Mouse (Mus musculus): Measurements from ENCODE around the gene 4930453N24Rik. TPM values are rescaled to one million over a fixed set of nuclear protein-coding genes. Genes with fewer than 3 reads are reported as not detected.
A peak's percentile ranks its signal among the peaks of the same experiment; 100 is the strongest.

The 4930453N24Rik gene
- 12.9 and 15.2 TPM in 2 replicates for polyA plus RNA-seq (2015; fragmentation: Nextera tagmentation; extraction: Ambion mirVana)

- peak; percentile 91 for ATAC-seq (replicated peaks; ENCODE audit: insufficient number of reproducible peaks, insufficient read depth, low FRiP score, low read depth)
- H3K4me2 ChIP-seq = peak within 1 kb of the TSS; percentile 56
- H3K27ac ChIP-seq = peak within 1 kb of the TSS; percentile 82
- WGBS = 2% methylated on average over 71 of the region's 72 CpGs
- peak within 1 kb of the TSS; percentile 82 for H3K9ac ChIP-seq
- H3K4me3 ChIP-seq = peak within 1 kb of the TSS; percentile 78
- H3K4me1 ChIP-seq (replicated peaks) = peaks cover 6% of the 10 kb centered on the region
- H3K9me3 ChIP-seq (replicated peaks) = no peaks in the 10 kb centered on the region
- peaks cover 8% of the 10 kb centered on the region; the same call in 1 of the 2 replicates for H3K36me3 ChIP-seq
- H3K27me3 ChIP-seq = no peaks in the 10 kb centered on the region
Observed at GRCm38 (mm10) chr16:64770521-64771430, at the start of gene 4930453N24Rik. Gene 4930453N24Rik (minus strand): TSS chr16:64771161.

DNA sequence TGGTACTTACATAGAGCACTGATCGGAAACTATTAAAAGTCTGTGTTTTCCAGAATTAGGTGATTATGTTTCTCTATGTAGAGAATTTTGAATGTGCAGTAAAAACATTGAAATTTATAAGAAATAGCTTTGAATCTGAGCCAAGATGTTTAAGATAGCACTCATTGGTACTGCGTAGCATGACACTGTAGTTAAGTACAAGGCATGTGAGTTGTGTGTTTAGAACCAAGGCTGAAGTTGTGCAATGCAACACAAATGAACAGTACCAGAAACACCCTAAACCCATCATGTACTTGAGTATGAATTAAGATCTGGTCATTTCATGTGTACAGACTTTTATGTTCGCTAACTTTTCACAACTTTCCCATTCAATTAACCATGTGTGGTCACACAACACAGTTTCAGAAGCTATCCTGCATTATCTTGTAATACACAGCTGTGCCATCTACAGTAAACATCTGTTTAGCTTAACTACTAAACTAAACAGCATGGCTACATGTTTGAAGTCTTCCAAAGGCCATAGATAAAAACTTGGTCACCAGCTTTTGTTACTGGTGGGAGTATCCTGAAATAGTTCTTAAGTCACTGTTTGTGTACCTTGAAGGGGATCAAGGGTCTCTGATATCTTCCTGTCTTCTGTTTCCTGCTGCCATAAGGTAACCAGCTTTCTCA is 46.3 kb upstream of the 4930453N24Rik start:
- WGBS = 96% methylated on average over 3 of the region's 3 CpGs
- H3K4me3 ChIP-seq = no peak overlapping the region
- peaks cover 11% of the 10 kb centered on the region for H3K36me3 ChIP-seq
- no peaks in the 10 kb centered on the region for H3K27me3 ChIP-seq
- ATAC-seq (replicated peaks; ENCODE audit: insufficient number of reproducible peaks, insufficient read depth, low FRiP score, low read depth) = no peak
- no peak overlapping the region for H3K9ac ChIP-seq
- no peaks in the 10 kb centered on the region for H3K9me3 ChIP-seq (replicated peaks)
- no peak overlapping the region for H3K4me2 ChIP-seq
- no peaks in the 10 kb centered on the region for H3K4me1 ChIP-seq (replicated peaks)
- no peak overlapping the region for H3K27ac ChIP-seq

DNA sequence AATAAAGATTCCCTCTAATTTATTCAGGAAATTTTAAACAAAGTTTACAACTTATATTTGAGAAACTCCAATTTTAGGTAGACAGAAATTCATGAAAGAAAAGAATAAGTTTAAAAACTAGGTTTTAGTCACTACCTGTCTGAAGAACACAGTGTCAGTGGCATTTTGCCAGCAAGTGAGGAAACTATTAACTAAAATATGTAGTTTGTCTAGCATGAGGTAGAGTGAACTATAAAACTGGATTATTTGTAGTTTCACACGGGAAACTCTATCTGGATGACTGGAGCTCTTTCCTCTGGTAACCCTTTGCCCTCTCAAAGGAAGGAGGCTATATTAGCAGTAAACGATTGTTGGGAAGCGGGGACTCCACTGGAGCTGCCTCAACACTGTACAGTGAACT is 32.1 kb upstream of the 4930453N24Rik start:
- H3K27ac ChIP-seq = no peak overlapping the region
- peaks cover 11% of the 10 kb centered on the region; the same call in 1 of the 2 replicates for H3K36me3 ChIP-seq
- 82% methylated on average over 3 of the region's 3 CpGs for WGBS
- H3K4me1 ChIP-seq (replicated peaks) = no peaks in the 10 kb centered on the region
- no peaks in the 10 kb centered on the region for H3K27me3 ChIP-seq
- no peak overlapping the region for H3K9ac ChIP-seq
- no peak overlapping the region for H3K4me3 ChIP-seq
- no peak for ATAC-seq (replicated peaks; ENCODE audit: insufficient number of reproducible peaks, insufficient read depth, low FRiP score, low read depth)
- no peak overlapping the region for H3K4me2 ChIP-seq
- H3K9me3 ChIP-seq (replicated peaks) = no peaks in the 10 kb centered on the region

DNA sequence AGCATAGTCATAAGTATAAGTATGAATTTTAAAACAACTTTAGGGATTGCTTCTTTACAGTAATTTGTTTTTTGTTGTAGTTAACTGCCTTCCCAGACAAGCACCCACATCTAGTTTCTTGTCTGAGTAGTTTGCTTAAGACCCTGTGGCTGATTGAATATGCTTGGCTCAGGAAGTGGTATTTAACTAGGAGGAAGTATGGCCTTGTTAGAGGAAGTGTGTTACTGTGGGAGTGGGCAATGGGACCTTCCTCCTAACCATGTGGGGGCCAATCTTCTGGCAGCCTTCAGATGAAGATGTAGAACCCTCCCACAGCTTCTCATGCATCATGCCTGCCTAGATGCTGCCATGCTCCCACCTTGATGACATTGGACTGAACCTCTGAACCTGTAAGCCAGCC is 30.7 kb upstream of the 4930453N24Rik start:
- no peak overlapping the region for H3K27ac ChIP-seq
- H3K9me3 ChIP-seq (replicated peaks) = no peaks in the 10 kb centered on the region
- H3K9ac ChIP-seq = no peak overlapping the region
- H3K27me3 ChIP-seq = no peaks in the 10 kb centered on the region
- no peak for ATAC-seq (replicated peaks; ENCODE audit: insufficient number of reproducible peaks, insufficient read depth, low FRiP score, low read depth)
- no peak overlapping the region for H3K4me2 ChIP-seq
- H3K4me3 ChIP-seq = no peak overlapping the region
- no peaks in the 10 kb centered on the region for H3K4me1 ChIP-seq (replicated peaks)
- H3K36me3 ChIP-seq = peaks cover 11% of the 10 kb centered on the region; the same call in 1 of the 2 replicates

DNA sequence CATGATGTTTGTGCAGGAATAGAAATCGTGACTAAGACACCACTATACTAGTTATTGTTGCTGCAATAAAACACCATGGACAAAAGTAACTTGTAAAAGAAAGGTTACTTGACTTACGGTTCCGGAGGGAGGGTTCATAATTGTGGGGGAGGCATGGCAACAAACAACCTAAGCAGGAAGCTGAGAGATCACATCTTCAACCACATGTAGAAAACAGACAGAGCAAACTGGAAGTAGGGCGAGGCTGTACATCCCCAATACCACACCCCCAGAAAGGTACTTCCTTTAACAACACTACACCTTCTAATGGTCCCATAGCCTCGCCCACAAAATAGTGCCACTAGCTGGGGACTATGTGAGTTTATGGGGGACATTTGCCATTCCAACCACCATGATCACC is 29.4 kb upstream of the 4930453N24Rik start:
- H3K36me3 ChIP-seq = peaks cover 7% of the 10 kb centered on the region; the same call in 1 of the 2 replicates
- H3K27me3 ChIP-seq = no peaks in the 10 kb centered on the region
- H3K4me1 ChIP-seq (replicated peaks) = no peaks in the 10 kb centered on the region
- no peak overlapping the region for H3K4me2 ChIP-seq
- H3K9me3 ChIP-seq (replicated peaks) = no peaks in the 10 kb centered on the region
- no peak overlapping the region for H3K27ac ChIP-seq
- no peak overlapping the region for H3K4me3 ChIP-seq
- H3K9ac ChIP-seq = no peak overlapping the region
- WGBS = 95% methylated on average over 5 of the region's 5 CpGs
- ATAC-seq (replicated peaks; ENCODE audit: insufficient number of reproducible peaks, insufficient read depth, low FRiP score, low read depth) = no peak

- peaks cover 5% of the 10 kb centered on the region for H3K36me3 ChIP-seq
- H3K9me3 ChIP-seq (replicated peaks) = no peaks in the 10 kb centered on the region
- no peaks in the 10 kb centered on the region for H3K4me1 ChIP-seq (replicated peaks)
- H3K9ac ChIP-seq = no peak overlapping the region
- no peak overlapping the region for H3K4me2 ChIP-seq
- no peak overlapping the region for H3K27ac ChIP-seq
- WGBS = 80% methylated on average over 2 of the region's 2 CpGs
- H3K27me3 ChIP-seq = no peaks in the 10 kb centered on the region
- H3K4me3 ChIP-seq = no peak overlapping the region
- no peak for ATAC-seq (replicated peaks; ENCODE audit: insufficient number of reproducible peaks, insufficient read depth, low FRiP score, low read depth)
Observed at GRCm38 (mm10) chr16:64794802-64795201, 23.8 kb upstream of the 4930453N24Rik start.

GRCm38 (mm10) chr16:64789706-64790105 is 18.7 kb upstream of the 4930453N24Rik start:
- WGBS = 92% methylated on average over 3 of the region's 3 CpGs
- H3K4me2 ChIP-seq = no peak overlapping the region
- H3K9ac ChIP-seq = no peak overlapping the region
- no peak overlapping the region for H3K4me3 ChIP-seq
- ATAC-seq (replicated peaks; ENCODE audit: insufficient number of reproducible peaks, insufficient read depth, low FRiP score, low read depth) = no peak
- peaks cover 19% of the 10 kb centered on the region for H3K36me3 ChIP-seq
- no peaks in the 10 kb centered on the region for H3K4me1 ChIP-seq (replicated peaks)
- H3K9me3 ChIP-seq (replicated peaks) = no peaks in the 10 kb centered on the region
- no peak overlapping the region for H3K27ac ChIP-seq
- no peaks in the 10 kb centered on the region for H3K27me3 ChIP-seq

DNA sequence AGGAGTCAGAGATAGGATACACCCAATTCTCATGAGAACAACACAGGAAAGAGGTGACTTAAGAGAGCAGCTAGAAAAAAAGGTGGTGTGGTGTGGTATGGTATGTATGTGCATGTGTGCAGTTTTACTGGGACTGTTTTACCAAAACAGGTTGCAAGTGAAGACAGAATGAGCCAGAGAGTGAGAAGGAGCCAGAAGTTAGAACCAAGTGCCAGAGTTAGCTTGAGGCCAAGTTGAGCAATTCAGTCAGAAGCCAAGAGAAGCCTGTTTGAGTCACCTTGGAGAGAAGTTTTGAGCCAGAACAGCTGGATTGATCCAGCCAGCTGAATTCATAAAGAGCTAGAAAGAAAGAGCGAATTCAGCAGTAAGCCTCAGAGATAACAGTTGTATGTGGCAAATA is 4.6 kb upstream of the 4930453N24Rik start:
- H3K9me3 ChIP-seq (replicated peaks) = no peaks in the 10 kb centered on the region
- no peak overlapping the region for H3K4me3 ChIP-seq
- WGBS = 79% methylated on average over 1 of the region's 1 CpGs
- no peak for ATAC-seq (replicated peaks; ENCODE audit: insufficient number of reproducible peaks, insufficient read depth, low FRiP score, low read depth)
- no peaks in the 10 kb centered on the region for H3K4me1 ChIP-seq (replicated peaks)
- no peak overlapping the region for H3K27ac ChIP-seq
- H3K4me2 ChIP-seq = no peak overlapping the region
- H3K9ac ChIP-seq = no peak overlapping the region
- no peaks in the 10 kb centered on the region for H3K27me3 ChIP-seq
- no peaks in the 10 kb centered on the region for H3K36me3 ChIP-seq

GRCm38 (mm10) chr16:64771431-64771818 is 464 bp upstream of the 4930453N24Rik start:
- H3K9me3 ChIP-seq (replicated peaks) = no peaks in the 10 kb centered on the region
- H3K36me3 ChIP-seq = peaks cover 1% of the 10 kb centered on the region; the same call in 1 of the 2 replicates
- H3K27ac ChIP-seq = peak overlapping the region; percentile 82; the same call in 1 of the 2 replicates
- H3K4me3 ChIP-seq = peak overlapping the region; percentile 78
- peak overlapping the region; percentile 50 for H3K4me2 ChIP-seq
- WGBS = 89% methylated on average over 2 of the region's 2 CpGs
- ATAC-seq (replicated peaks; ENCODE audit: insufficient number of reproducible peaks, insufficient read depth, low FRiP score, low read depth) = no peak
- H3K9ac ChIP-seq = no peak overlapping the region
- peaks cover 6% of the 10 kb centered on the region for H3K4me1 ChIP-seq (replicated peaks)
- H3K27me3 ChIP-seq = no peaks in the 10 kb centered on the region

DNA sequence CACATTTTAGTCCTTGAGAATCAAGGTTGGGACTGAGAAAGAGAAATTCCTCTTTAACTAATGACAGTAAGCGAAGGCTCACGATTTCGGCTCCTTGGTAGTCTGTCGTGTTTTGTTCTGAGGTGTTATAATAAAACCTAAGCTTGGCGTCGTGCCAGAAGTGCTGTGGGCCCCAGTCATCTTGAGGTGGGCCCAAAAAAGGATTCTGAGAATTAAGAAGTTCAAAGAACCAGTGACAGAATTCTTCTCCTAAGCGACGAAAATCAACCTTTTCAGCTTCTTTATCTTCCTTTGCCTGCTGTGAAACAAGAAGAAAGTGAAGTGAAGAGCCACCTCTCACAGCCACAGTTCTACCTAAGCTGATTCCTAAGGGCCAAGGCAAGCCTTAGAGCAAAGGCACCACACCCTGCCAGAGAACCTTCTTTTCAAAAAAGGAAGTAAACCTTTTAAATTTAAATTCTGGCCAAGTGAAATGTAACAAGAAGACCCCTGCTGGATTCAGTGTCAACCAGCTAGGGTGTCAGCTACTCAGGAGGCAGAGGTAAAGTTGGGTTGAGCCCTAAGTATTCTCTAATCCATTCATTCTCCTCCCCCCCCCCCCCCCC is 4.2 kb downstream of the 4930453N24Rik start:
- H3K27me3 ChIP-seq = no peaks in the 10 kb centered on the region
- no peak overlapping the region for H3K27ac ChIP-seq
- peaks cover 31% of the 10 kb centered on the region for H3K36me3 ChIP-seq
- H3K4me3 ChIP-seq = no peak overlapping the region
- H3K4me2 ChIP-seq = no peak overlapping the region
- no peak overlapping the region for H3K9ac ChIP-seq
- 88% methylated on average over 8 of the region's 8 CpGs for WGBS
- H3K4me1 ChIP-seq (replicated peaks) = peaks cover 6% of the 10 kb centered on the region
- peaks cover 13% of the 10 kb centered on the region for H3K9me3 ChIP-seq (replicated peaks)
- no peak for ATAC-seq (replicated peaks; ENCODE audit: insufficient number of reproducible peaks, insufficient read depth, low FRiP score, low read depth)

GRCm38 (mm10) chr16:64759245-64759626 is 11.7 kb downstream of the 4930453N24Rik start:
- no peak overlapping the region for H3K4me3 ChIP-seq
- peaks cover 15% of the 10 kb centered on the region for H3K4me1 ChIP-seq (replicated peaks)
- H3K27ac ChIP-seq = peak overlapping the region; percentile 45
- WGBS = 67% methylated on average over 1 of the region's 1 CpGs
- no peak overlapping the region for H3K9ac ChIP-seq
- no peaks in the 10 kb centered on the region for H3K27me3 ChIP-seq
- no peak for ATAC-seq (replicated peaks; ENCODE audit: insufficient number of reproducible peaks, insufficient read depth, low FRiP score, low read depth)
- peaks cover 13% of the 10 kb centered on the region for H3K36me3 ChIP-seq
- no peak overlapping the region for H3K4me2 ChIP-seq
- H3K9me3 ChIP-seq (replicated peaks) = peaks cover 12% of the 10 kb centered on the region
